Mouse (Mus musculus) small intestine, adult 2 months (tissue): Measurements from ENCODE around the gene Rims1. TPM values are rescaled to one million over a fixed set of nuclear protein-coding genes. Genes with fewer than 3 reads are reported as not detected.

ENCODE experiments used
- H3K27ac ChIP-seq: fragments of 200-500 bp; 2 replicates; pipeline ENCODE4 v1.5.1; 2012; ENCODE audit warnings: low read depth, low read length, control low read depth, inconsistent platforms; ENCODE audit not compliant: insufficient read depth
- H3K27me3 ChIP-seq: fragments of 200-500 bp; 2 replicates; pipeline ENCODE4 v1.6.1; 2012; ENCODE audit warnings: mild to moderate bottlenecking, moderate library complexity, low read length, inconsistent platforms; ENCODE audit not compliant: control insufficient read depth, insufficient read depth
- H3K36me3 ChIP-seq: fragments of 200-500 bp; 2 replicates; pipeline ENCODE4 v1.6.1; 2012; ENCODE audit warnings: mild to moderate bottlenecking, low read length, control low read depth, inconsistent platforms; ENCODE audit not compliant: control insufficient read depth, insufficient read depth
- H3K4me1 ChIP-seq: fragments of 200-500 bp; 2 replicates; pipeline ENCODE4 v1.6.1; 2012; ENCODE audit warnings: low read length, inconsistent platforms, mixed read lengths; ENCODE audit not compliant: control insufficient read depth, insufficient read depth, insufficient read length
- H3K4me3 ChIP-seq: fragments of 200-500 bp; 2 replicates; pipeline ENCODE4 v1.5.1; 2012; ENCODE audit warnings: low read depth, mild to moderate bottlenecking, control low read depth, inconsistent platforms, low read length, moderate library complexity
- CTCF ChIP-seq: fragments of 200-500 bp; IDR thresholded peaks from 2 replicates; pipeline ENCODE4 v1.5.1; 2012; ENCODE audit warnings: low read depth, mild to moderate bottlenecking, control low read depth, inconsistent platforms, low read length, moderate library complexity, mixed read lengths; ENCODE audit not compliant: insufficient replicate concordance, insufficient read length; ENCODE audit errors: extremely low read depth
- POLR2A ChIP-seq: fragments of 200-500 bp; IDR thresholded peaks from 2 replicates; pipeline ENCODE4 v1.6.1; 2012; ENCODE audit warnings: low read depth, mild to moderate bottlenecking, control low read depth, inconsistent platforms, low read length, moderate library complexity
- WGBS: fragments of 180-500 bp; shearing (Covaris S2); methylation state at CpG from one replicate; pipeline ENCODE4 v1.1.7; 2018; 5-methylcytosine and 5-hydroxymethylcytosine counted together
- polyA plus RNA-seq: library from polyadenylated mRNA; depleted of rRNA; stranded (reverse); fragments of >200 nt; gene quantifications from 2 replicates; pipeline ENCODE4 v1.2.3, GENCODE M21; 2012; rRNA removed

The Rims1 gene
- polyA plus RNA-seq, result 0.51 and 0.68 TPM in 2 replicates

GRCm38 (mm10) chr1:22805726-22806625, at the start of gene Rims1:
TSS of gene Rims1 (minus strand) at chr1:22805994.
- H3K27me3 ChIP-seq, result no peaks in the 10 kb centered on the region; the same call in 1 of the 2 replicates
- no peaks in the 10 kb centered on the region for H3K4me1 ChIP-seq
- no peaks in the 10 kb centered on the region for H3K36me3 ChIP-seq
- no peak within 1 kb of the TSS for H3K27ac ChIP-seq
- H3K4me3 ChIP-seq, result peak within 1 kb of the TSS; percentile 57
- 2% methylated on average over 75 of the region's 76 CpGs for WGBS
- TF ChIP-seq POLR2A, result no peak
- TF ChIP-seq CTCF, result no peak

- TF ChIP-seq POLR2A, result no peak
- TF ChIP-seq CTCF, result no peak
- Histone ChIP-seq H3K4me1 (no peaks in the 10 kb centered on the region), H3K36me3 (no peaks in the 10 kb centered on the region), H3K27me3 (no peaks in the 10 kb centered on the region; the same call in 1 of the 2 replicates), H3K27ac (no peak overlapping the region), H3K4me3 (no peak overlapping the region)
- 31% methylated on average over 8 of the region's 8 CpGs for WGBS
These were observed 867 bp upstream of the Rims1 start for GRCm38 (mm10) chr1:22806626-22807096.

- no peaks in the 10 kb centered on the region for H3K36me3 ChIP-seq
- no peak overlapping the region for H3K27ac ChIP-seq
- 12% methylated on average over 15 of the region's 15 CpGs for WGBS
- H3K4me3 ChIP-seq, result peak overlapping the region; percentile 57
- no peaks in the 10 kb centered on the region; the same call in 1 of the 2 replicates for H3K27me3 ChIP-seq
- TF ChIP-seq POLR2A (no peak), CTCF (no peak)
- H3K4me1 ChIP-seq, result no peaks in the 10 kb centered on the region
These were observed 619 bp downstream of the Rims1 start for GRCm38 (mm10) chr1:22805025-22805725.

GRCm38 (mm10) chr1:22804148-22804885, 1.5 kb downstream of the Rims1 start:
- Histone ChIP-seq H3K27ac (no peak overlapping the region), H3K4me3 (no peak overlapping the region), H3K27me3 (no peaks in the 10 kb centered on the region; the same call in 1 of the 2 replicates), H3K36me3 (no peaks in the 10 kb centered on the region), H3K4me1 (no peaks in the 10 kb centered on the region)
- TF ChIP-seq POLR2A (no peak), CTCF (no peak)
- 77% methylated on average over 4 of the region's 4 CpGs for WGBS

GRCm38 (mm10) chr1:22803471-22803870, 2.3 kb downstream of the Rims1 start:
- no peaks in the 10 kb centered on the region for H3K4me1 ChIP-seq
- no peak overlapping the region for H3K27ac ChIP-seq
- TF ChIP-seq CTCF (no peak), POLR2A (no peak)
- WGBS, result 65% methylated on average over 2 of the region's 2 CpGs
- no peak overlapping the region for H3K4me3 ChIP-seq
- H3K36me3 ChIP-seq, result no peaks in the 10 kb centered on the region
- H3K27me3 ChIP-seq, result no peaks in the 10 kb centered on the region; the same call in 1 of the 2 replicates

GRCm38 (mm10) chr1:22800276-22800675, 5.5 kb downstream of the Rims1 start:
- H3K36me3 ChIP-seq, result no peaks in the 10 kb centered on the region
- H3K27ac ChIP-seq, result no peak overlapping the region
- H3K27me3 ChIP-seq, result no peaks in the 10 kb centered on the region; the same call in 1 of the 2 replicates
- no peaks in the 10 kb centered on the region for H3K4me1 ChIP-seq
- H3K4me3 ChIP-seq, result no peak overlapping the region
- WGBS, result 51% methylated on average over 5 of the region's 5 CpGs
- TF ChIP-seq CTCF (no peak), POLR2A (no peak)
